Mouse (Mus musculus) liver, embryonic 14.5 days (tissue): ENCODE data around the gene Zg16.

Source experiments
- CTCF ChIP-seq: IDR thresholded peaks from 2 replicates; pipeline ENCODE4 v1.5.1; 2016; ENCODE audit warnings: antibody characterized with exemption, low read depth, control low read depth
- EP300 ChIP-seq: IDR thresholded peaks from 2 replicates; pipeline ENCODE4 v1.6.1; 2016; ENCODE audit warnings: antibody characterized with exemption, low read depth

GRCm38 (mm10) chr7:127105551-127105950 lies 18.4 kb upstream of the Zg16 start:
- no peak for TF ChIP-seq CTCF
- no peak for TF ChIP-seq EP300
